Mouse (Mus musculus) heart, adult 9 months (tissue): ENCODE data around the gene Cyp46a1.

Experiments used
- DNase-seq, 2 experiments: peaks; one replicate each; pipeline ENCODE4 v3.0.0; 2022; ENCODE audit warnings: low spot score in 2 of 2

The Cyp46a1 gene

GRCm38 (mm10) chr12:108399191-108399590 is 65.0 kb downstream of the Cyp46a1 start:
- no peak for DNase-seq

GRCm38 (mm10) chr12:108400951-108401350 is 66.8 kb downstream of the Cyp46a1 start:
- DNase-seq: no peak

DNA sequence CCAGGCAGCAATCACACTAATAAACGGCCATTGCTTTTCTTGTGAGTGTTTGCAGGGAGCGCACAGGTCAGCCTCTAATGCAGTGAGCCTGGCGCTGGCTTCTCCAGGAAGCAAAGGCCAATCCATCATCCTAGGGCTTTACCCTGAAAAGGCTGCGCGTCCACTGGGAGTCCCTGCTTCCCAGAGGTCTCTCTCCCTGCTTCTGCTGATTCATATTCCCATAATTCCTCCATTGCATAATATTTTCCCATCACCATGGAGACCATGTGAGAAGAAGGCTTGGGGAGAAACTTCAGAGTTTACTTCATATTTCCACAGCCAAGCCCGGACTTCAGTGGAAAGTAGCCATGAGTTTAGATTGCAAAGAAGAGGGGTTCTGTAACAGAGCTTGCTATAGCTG is 69.8 kb downstream of the Cyp46a1 start:
- peak; percentile 75 to 77 for DNase-seq

DNA sequence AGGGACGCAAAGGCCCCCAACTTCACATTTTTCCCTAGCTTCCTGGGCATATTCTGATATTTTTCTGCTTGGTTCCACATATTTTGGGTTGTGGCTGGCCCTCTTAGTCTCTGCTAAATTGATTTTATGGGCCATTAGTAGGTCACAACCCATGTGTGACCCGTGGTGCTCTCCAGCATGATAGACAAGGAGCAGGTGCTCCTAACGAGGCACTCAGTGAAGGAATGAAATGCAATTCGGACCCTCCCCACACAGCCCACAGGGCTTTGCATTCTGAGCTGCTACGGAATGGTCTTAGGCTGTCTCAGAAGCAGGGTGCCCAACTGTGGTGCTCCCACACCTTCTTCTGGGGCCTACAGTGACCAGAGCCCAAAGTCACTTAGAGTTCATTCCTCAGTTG is 74.9 kb downstream of the Cyp46a1 start:
- no peak for DNase-seq

DNA sequence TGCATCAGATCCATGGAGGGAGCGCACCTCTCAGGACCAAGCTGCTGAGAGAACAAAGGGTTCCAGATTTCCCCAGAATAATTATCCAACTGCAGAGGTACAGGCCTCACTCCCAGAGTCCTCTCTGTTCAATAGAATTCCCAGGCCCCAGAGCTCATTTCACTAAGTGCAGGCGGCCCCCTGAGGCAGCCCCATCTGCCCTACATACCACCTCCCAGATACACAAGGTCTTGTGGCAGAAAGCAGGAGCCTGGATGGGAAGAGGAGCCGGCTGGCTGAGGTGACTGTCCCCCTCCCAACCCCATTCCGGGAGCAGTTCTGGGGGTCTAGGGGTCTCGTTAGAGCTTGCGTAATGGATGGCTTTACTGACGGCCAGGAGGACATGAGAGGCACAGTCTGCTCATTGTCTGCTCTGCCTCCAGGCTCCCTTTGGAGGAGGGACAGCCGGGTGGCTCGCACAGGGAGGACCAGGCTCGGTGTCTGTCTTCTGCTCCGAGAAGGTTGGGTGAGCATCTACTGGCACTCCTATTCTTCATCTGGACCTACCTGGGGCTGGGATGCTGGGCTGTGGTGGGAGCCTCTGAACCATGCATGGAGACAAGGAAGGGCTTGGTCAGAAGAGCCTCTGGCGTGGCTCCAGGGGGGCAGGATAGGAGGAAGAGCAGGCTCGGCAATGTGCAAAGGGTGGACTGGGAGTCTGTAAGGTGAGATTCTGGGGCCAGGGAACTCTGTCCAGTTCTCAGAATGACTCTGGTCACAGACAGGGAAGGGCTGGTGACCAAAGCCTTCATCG is 76.4 kb downstream of the Cyp46a1 start:
- no peak for DNase-seq
